Mouse (Mus musculus): ENCODE results near the gene Fermt1. TPM values are rescaled to one million over a fixed set of nuclear protein-coding genes. Genes with fewer than 3 reads are reported as not detected.

The Fermt1 gene
- total and polyA plus RNA-seq, 3 experiments, result 0.02 TPM; not detected in 2

DNA sequence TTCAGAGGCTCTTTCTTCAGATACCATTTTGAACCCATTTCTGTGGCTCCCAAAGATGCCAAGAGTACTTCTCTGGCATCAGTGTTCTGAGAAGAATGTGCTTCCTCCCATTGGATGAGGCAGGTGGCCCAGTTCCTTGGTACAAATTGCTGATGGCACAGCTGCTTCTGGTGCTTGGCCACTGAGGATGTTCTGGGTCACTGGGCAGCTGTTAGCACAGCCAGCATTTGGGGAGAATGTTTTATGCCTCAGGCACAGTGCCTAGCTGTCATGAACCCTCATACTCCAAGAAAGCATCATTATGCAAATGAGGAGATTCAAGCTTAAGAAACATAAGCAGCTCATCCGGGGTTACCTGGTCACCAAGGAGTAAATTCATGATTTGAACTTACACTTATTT is 12.1 kb upstream of the Fermt1 start:
- no peak overlapping the region for H3K9ac ChIP-seq (ENCODE audit: low read depth, low read length)
- 57% methylated on average over 1 of the region's 1 CpGs for WGBS
- H3K4me1 ChIP-seq (ENCODE audit: control insufficient read depth, insufficient read depth, low read length), result no peaks in the 10 kb centered on the region
- H3K79me2 ChIP-seq (replicated peaks; ENCODE audit: control insufficient read depth, insufficient read depth, low read length), result no peaks in the 10 kb centered on the region
- H3K27ac ChIP-seq, result no peak overlapping the region
- TF ChIP-seq CTCF (IDR thresholded peaks at IDR 0.05) (no peak), POLR2A (IDR thresholded peaks at IDR 0.05; ENCODE audit: insufficient read depth, low read depth, low read length) (no peak), EP300 (IDR thresholded peaks at IDR 0.05; ENCODE audit: insufficient read depth, low read depth, low read length) (no peak)
- H3K36me3 ChIP-seq (ENCODE audit: control insufficient read depth, insufficient read depth, low read length), result no peaks in the 10 kb centered on the region
- H3K4me3 ChIP-seq, result no peak overlapping the region
- no peaks in the 10 kb centered on the region for H3K27me3 ChIP-seq (ENCODE audit: control insufficient read depth, insufficient read depth, low read length)
- DNase-seq, result no peak
- intact Hi-C loops (cut with DNase I), result no loop called here

DNA sequence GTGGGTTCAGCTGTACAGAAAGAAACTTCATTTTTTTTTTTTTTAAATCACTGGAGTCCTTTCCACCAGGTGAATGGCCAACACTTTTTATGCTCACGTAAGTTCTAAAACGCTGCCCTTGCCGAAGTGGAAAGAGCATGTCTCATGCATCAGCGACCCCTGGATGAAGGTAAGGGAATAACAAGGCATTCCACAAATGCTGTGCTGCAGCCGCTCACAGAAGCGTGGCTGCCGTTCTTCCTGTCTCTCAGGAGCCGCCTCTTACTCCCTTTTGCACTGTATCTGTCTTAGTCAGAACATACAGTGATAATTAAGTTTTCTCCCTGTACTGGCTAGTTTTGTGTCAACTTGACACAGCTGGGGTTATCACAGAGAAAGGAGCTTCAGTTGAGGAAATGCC is 6.5 kb upstream of the Fermt1 start:
- Histone ChIP-seq H3K36me3 (ENCODE audit: control insufficient read depth, insufficient read depth, low read length) (no peaks in the 10 kb centered on the region), H3K4me3 (no peak overlapping the region), H3K79me2 (replicated peaks; ENCODE audit: control insufficient read depth, insufficient read depth, low read length) (no peaks in the 10 kb centered on the region), H3K27ac (no peak overlapping the region), H3K9ac (ENCODE audit: low read depth, low read length) (no peak overlapping the region), H3K4me1 (ENCODE audit: control insufficient read depth, insufficient read depth, low read length) (no peaks in the 10 kb centered on the region), H3K27me3 (ENCODE audit: control insufficient read depth, insufficient read depth, low read length) (no peaks in the 10 kb centered on the region)
- DNase-seq, result no peak
- 2% methylated on average over 8 of the region's 8 CpGs for WGBS
- peak; percentile 46 for TF ChIP-seq CTCF (IDR thresholded peaks at IDR 0.05)
- no peak for TF ChIP-seq EP300 (IDR thresholded peaks at IDR 0.05; ENCODE audit: insufficient read depth, low read depth, low read length)
- TF ChIP-seq POLR2A (IDR thresholded peaks at IDR 0.05; ENCODE audit: insufficient read depth, low read depth, low read length), result no peak
- intact Hi-C loops (cut with DNase I), result no loop called here

DNA sequence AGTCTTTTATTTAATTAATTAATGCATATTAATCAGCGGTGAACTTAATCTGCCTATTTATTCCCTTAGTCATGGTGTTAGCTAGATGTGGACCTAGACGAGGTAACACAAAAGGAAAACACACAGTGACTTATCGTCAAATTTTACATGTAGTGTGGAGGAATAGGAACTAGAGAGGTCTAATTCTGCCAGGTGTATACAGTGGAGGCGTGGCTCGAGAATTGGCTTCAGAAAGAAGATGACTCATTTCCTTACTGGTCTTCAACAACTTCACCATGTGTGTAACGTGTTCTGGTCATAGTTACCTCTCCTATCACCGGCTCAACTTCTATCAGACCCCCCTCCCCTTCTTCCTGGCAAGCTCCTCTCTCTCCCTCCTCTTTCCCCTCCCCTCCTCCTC is 2.5 kb upstream of the Fermt1 start:
- Histone ChIP-seq H3K9ac (ENCODE audit: low read depth, low read length) (no peak overlapping the region), H3K4me1 (ENCODE audit: control insufficient read depth, insufficient read depth, low read length) (no peaks in the 10 kb centered on the region), H3K36me3 (ENCODE audit: control insufficient read depth, insufficient read depth, low read length) (no peaks in the 10 kb centered on the region), H3K4me3 (no peak overlapping the region), H3K79me2 (replicated peaks; ENCODE audit: control insufficient read depth, insufficient read depth, low read length) (no peaks in the 10 kb centered on the region), H3K27me3 (ENCODE audit: control insufficient read depth, insufficient read depth, low read length) (peaks cover 13% of the 10 kb centered on the region), H3K27ac (no peak overlapping the region)
- 62% methylated on average over 7 of the region's 7 CpGs for WGBS
- intact Hi-C loops (cut with DNase I), result no loop called here
- no peak for TF ChIP-seq POLR2A (IDR thresholded peaks at IDR 0.05; ENCODE audit: insufficient read depth, low read depth, low read length)
- TF ChIP-seq EP300 (IDR thresholded peaks at IDR 0.05; ENCODE audit: insufficient read depth, low read depth, low read length), result no peak
- TF ChIP-seq CTCF (IDR thresholded peaks at IDR 0.05), result no peak
- DNase-seq, result no peak

DNA sequence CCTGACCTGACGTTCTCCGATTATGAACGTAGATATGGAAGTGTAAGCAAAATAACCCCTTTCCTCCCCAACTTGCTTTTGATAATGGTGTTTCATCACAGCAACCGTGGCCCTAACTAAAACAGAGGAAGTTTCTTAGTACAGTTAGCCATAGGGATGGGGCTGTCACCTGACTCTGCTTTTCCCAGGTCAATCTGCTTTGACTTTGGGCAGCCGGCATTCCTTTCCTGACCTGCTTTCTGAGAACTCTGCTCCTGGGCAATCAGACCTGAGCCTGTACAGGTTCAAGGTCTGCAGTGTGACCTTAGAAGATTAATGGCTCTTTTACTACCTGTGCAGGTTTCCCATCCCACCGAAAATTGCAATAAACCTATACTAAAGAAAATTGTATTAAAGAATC is 1.3 kb upstream of the Fermt1 start:
- intact Hi-C loops (cut with DNase I), result no loop called here
- no peaks in the 10 kb centered on the region for H3K4me1 ChIP-seq (ENCODE audit: control insufficient read depth, insufficient read depth, low read length)

DNA sequence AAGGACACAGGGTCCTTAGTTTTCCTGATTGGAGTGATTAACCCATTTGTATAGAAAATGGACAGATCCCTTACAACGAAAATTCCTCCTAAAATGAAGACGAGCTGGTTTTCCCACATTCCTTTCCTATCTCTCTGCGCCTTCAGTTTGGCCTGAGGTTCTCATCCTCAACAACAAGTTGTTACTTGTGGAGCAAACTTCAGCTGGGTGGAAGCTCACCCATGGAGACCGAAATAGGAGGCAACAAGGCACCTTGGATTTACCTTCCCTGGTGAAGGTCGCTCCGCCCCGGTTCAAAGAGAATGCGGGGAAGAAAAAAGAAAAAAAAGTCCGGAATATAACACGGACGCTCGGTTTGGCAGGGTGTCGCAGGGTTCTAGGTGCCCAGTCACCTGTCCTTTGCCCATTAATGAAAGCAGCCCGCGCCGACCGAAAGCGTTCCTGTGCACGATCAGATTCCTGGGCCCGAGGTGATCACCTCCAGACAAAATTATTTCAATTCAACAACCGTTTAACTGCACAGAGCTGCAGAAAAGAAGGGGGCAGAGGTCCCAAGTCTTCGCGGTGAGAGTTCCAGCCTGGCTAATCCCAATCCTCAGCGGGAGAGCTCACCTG is 888 bp downstream of the Fermt1 start:
- no peak for DNase-seq
- intact Hi-C loops (cut with DNase I), result no loop called here
- Histone ChIP-seq H3K79me2 (replicated peaks; ENCODE audit: control insufficient read depth, insufficient read depth, low read length) (no peaks in the 10 kb centered on the region), H3K4me3 (no peak overlapping the region; the same call in 1 of the 2 replicates), H3K36me3 (ENCODE audit: control insufficient read depth, insufficient read depth, low read length) (no peaks in the 10 kb centered on the region), H3K9ac (ENCODE audit: low read depth, low read length) (no peak overlapping the region), H3K27me3 (ENCODE audit: control insufficient read depth, insufficient read depth, low read length) (peaks cover 13% of the 10 kb centered on the region), H3K4me1 (ENCODE audit: control insufficient read depth, insufficient read depth, low read length) (no peaks in the 10 kb centered on the region), H3K27ac (no peak overlapping the region)
- WGBS, result 8% methylated on average over 24 of the region's 24 CpGs
- TF ChIP-seq POLR2A (IDR thresholded peaks at IDR 0.05; ENCODE audit: insufficient read depth, low read depth, low read length), result no peak
- no peak for TF ChIP-seq EP300 (IDR thresholded peaks at IDR 0.05; ENCODE audit: insufficient read depth, low read depth, low read length)
- TF ChIP-seq CTCF (IDR thresholded peaks at IDR 0.05), result no peak

More for the DNA sequence above, 1.3 kb upstream of the Fermt1 start:
- Histone ChIP-seq H3K27me3 (ENCODE audit: control insufficient read depth, insufficient read depth, low read length) (peaks cover 13% of the 10 kb centered on the region), H3K4me3 (no peak overlapping the region), H3K36me3 (ENCODE audit: control insufficient read depth, insufficient read depth, low read length) (no peaks in the 10 kb centered on the region), H3K79me2 (replicated peaks; ENCODE audit: control insufficient read depth, insufficient read depth, low read length) (no peaks in the 10 kb centered on the region), H3K9ac (ENCODE audit: low read depth, low read length) (no peak overlapping the region), H3K27ac (no peak overlapping the region)
- TF ChIP-seq EP300 (IDR thresholded peaks at IDR 0.05; ENCODE audit: insufficient read depth, low read depth, low read length) (no peak), POLR2A (IDR thresholded peaks at IDR 0.05; ENCODE audit: insufficient read depth, low read depth, low read length) (no peak), CTCF (IDR thresholded peaks at IDR 0.05) (no peak)
- no peak for DNase-seq
- 65% methylated on average over 6 of the region's 6 CpGs for WGBS

DNA sequence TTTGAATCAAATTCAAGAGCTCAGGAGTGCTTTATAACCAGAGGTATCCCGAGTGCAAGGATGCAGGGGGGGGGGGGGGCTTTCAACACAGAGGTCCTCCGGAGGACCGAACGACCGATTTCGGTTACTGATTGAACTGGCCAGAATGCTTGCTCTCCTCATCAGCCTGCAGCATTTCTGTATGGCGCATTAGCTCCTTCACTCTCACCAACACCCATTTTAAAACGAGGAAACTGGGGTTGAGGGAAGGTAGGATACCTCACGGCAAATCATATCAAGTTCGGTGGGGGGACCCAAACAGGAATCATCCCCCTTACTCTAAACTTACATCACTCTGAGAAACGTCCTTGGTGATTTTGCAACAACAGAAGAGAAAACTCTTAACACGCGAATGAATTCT is 1.7 kb downstream of the Fermt1 start:
- Histone ChIP-seq H3K4me1 (ENCODE audit: control insufficient read depth, insufficient read depth, low read length) (no peaks in the 10 kb centered on the region), H3K79me2 (replicated peaks; ENCODE audit: control insufficient read depth, insufficient read depth, low read length) (no peaks in the 10 kb centered on the region), H3K4me3 (no peak overlapping the region), H3K27me3 (ENCODE audit: control insufficient read depth, insufficient read depth, low read length) (peaks cover 13% of the 10 kb centered on the region), H3K9ac (ENCODE audit: low read depth, low read length) (no peak overlapping the region), H3K36me3 (ENCODE audit: control insufficient read depth, insufficient read depth, low read length) (no peaks in the 10 kb centered on the region), H3K27ac (no peak overlapping the region)
- no peak for DNase-seq
- intact Hi-C loops (cut with DNase I), result no loop called here
- TF ChIP-seq EP300 (IDR thresholded peaks at IDR 0.05; ENCODE audit: insufficient read depth, low read depth, low read length), result no peak
- no peak for TF ChIP-seq CTCF (IDR thresholded peaks at IDR 0.05)
- TF ChIP-seq POLR2A (IDR thresholded peaks at IDR 0.05; ENCODE audit: insufficient read depth, low read depth, low read length), result no peak
- 39% methylated on average over 13 of the region's 13 CpGs for WGBS

Measured in heart, adult 2 months (tissue).